Mouse (Mus musculus): ENCODE data around the gene Lhfpl4. TPM values are rescaled to one million over a fixed set of nuclear protein-coding genes. Genes with fewer than 3 reads are reported as not detected.

The Lhfpl4 gene
- under 1 TPM; 0.41 to 0.58 TPM for polyA plus RNA-seq (2017; shearing (Covaris generic))

GRCm38 (mm10) chr6:113194841-113195595, at the start of gene Lhfpl4:
TSS of gene Lhfpl4 (minus strand) at chr6:113195384.

GRCm38 (mm10) chr6:113237542-113238270, 42.5 kb upstream of the Lhfpl4 start, which contains the start of gene Mtmr14:
TSS of gene Mtmr14 (plus strand) at chr6:113237843.

Other genes starting within 250 kb of the Lhfpl4 start
- 1 to 10 TPM; 1.0 to 1.9 TPM for gene Srgap3, start 248.1 kb downstream of the Lhfpl4 start, polyA plus RNA-seq (2017; shearing (Covaris generic))
- 10 to 100 TPM; 78.4 to 91.9 TPM for gene Thumpd3, start 149.2 kb downstream of the Lhfpl4 start, polyA plus RNA-seq (2017; shearing (Covaris generic))
- gene Setd5, start 118.0 kb downstream of the Lhfpl4 start, polyA plus RNA-seq (2017; shearing (Covaris generic)) = 10 to 100 TPM; 51.9 to 57.1 TPM
- 10 to 100 TPM; 29.7 to 54.1 TPM for gene Mtmr14, start 42.5 kb upstream of the Lhfpl4 start, polyA plus RNA-seq (2017; shearing (Covaris generic))
- gene Cpne9, start 86.9 kb upstream of the Lhfpl4 start, polyA plus RNA-seq (2017; shearing (Covaris generic)) = under 1 TPM; 0.11 to 0.31 TPM
- gene Brpf1, start 111.8 kb upstream of the Lhfpl4 start, polyA plus RNA-seq (2017; shearing (Covaris generic)) = 10 to 100 TPM; 36.5 to 38.2 TPM
- 10 to 100 TPM; 11.2 to 12.0 TPM for gene Ogg1, start 131.6 kb upstream of the Lhfpl4 start, polyA plus RNA-seq (2017; shearing (Covaris generic))
- 1 to 10 TPM; 2.5 to 3.8 TPM for gene Camk1, start 148.6 kb upstream of the Lhfpl4 start, polyA plus RNA-seq (2017; shearing (Covaris generic))
- gene Tada3, start 182.5 kb upstream of the Lhfpl4 start, polyA plus RNA-seq (2017; shearing (Covaris generic)) = 10 to 100 TPM; 41.1 to 54.4 TPM
- gene Arpc4, start 182.7 kb upstream of the Lhfpl4 start, polyA plus RNA-seq (2017; shearing (Covaris generic)) = 100 to 1,000 TPM; 462 to 693 TPM
- 10 to 100 TPM in 1 of 2 experiments, 1 to 10 TPM in 1; 9.7 to 15.2 TPM for gene Ttll3, start 193.9 kb upstream of the Lhfpl4 start, polyA plus RNA-seq (2017; shearing (Covaris generic))
- gene Rpusd3, start 224.0 kb upstream of the Lhfpl4 start, polyA plus RNA-seq (2017; shearing (Covaris generic)) = 10 to 100 TPM; 14.5 to 22.2 TPM
- gene Cidec, start 240.4 kb upstream of the Lhfpl4 start, polyA plus RNA-seq (2017; shearing (Covaris generic)) = under 1 TPM in 1 of 2 experiments, not detected in 1; 0.93 TPM
- 10 to 100 TPM; 43.6 to 54.2 TPM for gene Jagn1, start 247.2 kb upstream of the Lhfpl4 start, polyA plus RNA-seq (2017; shearing (Covaris generic))